Mouse (Mus musculus) myocyte (in vitro differentiated cells): ENCODE results near the gene Pkp4. TPM values are rescaled to one million over a fixed set of nuclear protein-coding genes. Genes with fewer than 3 reads are reported as not detected.

Source experiments
- H3K27me3 ChIP-seq: one replicate; pipeline ENCODE4 v1.6.1; 2011; ENCODE audit not compliant: control insufficient read depth, insufficient read depth, insufficient read length
- H3K36me3 ChIP-seq: one replicate; pipeline ENCODE4 v1.6.1; 2011; ENCODE audit not compliant: control insufficient read depth, insufficient read depth
- H3K4me2 ChIP-seq: one replicate; pipeline ENCODE4 v1.6.1; 2011; ENCODE audit warnings: low read depth, control low read depth
- H3K4me3 ChIP-seq: one replicate; pipeline ENCODE4 v1.5.1; 2011; ENCODE audit warnings: mild to moderate bottlenecking, control low read depth, moderate library complexity
- H3K79me2 ChIP-seq: one replicate; pipeline ENCODE4 v1.6.1; 2011; ENCODE audit not compliant: control insufficient read depth, insufficient read depth
- H3ac ChIP-seq: one replicate; pipeline ENCODE4 v1.6.1; 2011; ENCODE audit not compliant: control insufficient read depth, insufficient read length
- CEBPB ChIP-seq: IDR thresholded peaks from 2 replicates; pipeline ENCODE4 v1.6.1; 2011; ENCODE audit warnings: mild to moderate bottlenecking, moderate library complexity; ENCODE audit not compliant: poor library complexity, insufficient read depth, severe bottlenecking
- E2F4 ChIP-seq: IDR thresholded peaks from one replicate; pipeline ENCODE4 v1.6.1; 2011; ENCODE audit warnings: mild to moderate bottlenecking, control low read depth, moderate library complexity; ENCODE audit not compliant: insufficient read depth
- MAX ChIP-seq: IDR thresholded peaks from one replicate; pipeline ENCODE4 v1.6.1; 2011; ENCODE audit warnings: low read depth, mild to moderate bottlenecking, control low read depth
- MYOD1 ChIP-seq, 3 experiments: IDR thresholded peaks; one replicate each; pipeline ENCODE4 v1.6.1; 2011; ENCODE audit warnings: control low read depth in 2 of 3, low read depth in 2 of 3, mild to moderate bottlenecking in 2 of 3, moderate library complexity in 1 of 3; ENCODE audit not compliant: insufficient read length in 2 of 3, control insufficient read depth in 1 of 3
- MYOG ChIP-seq, 3 experiments: IDR thresholded peaks; one replicate each; pipeline ENCODE4 v1.6.1; 2011; ENCODE audit warnings: control low read depth in 2 of 3, low read depth in 2 of 3, mild to moderate bottlenecking in 2 of 3; ENCODE audit not compliant: insufficient read length in 2 of 3, control insufficient read depth in 1 of 3, insufficient read depth in 1 of 3
- POLR2A ChIP-seq: IDR thresholded peaks from one replicate; pipeline ENCODE4 v1.6.1; 2011; ENCODE audit warnings: low read depth, mild to moderate bottlenecking, control low read depth, moderate library complexity; ENCODE audit not compliant: insufficient read length
- POLR2AphosphoS2 ChIP-seq: IDR thresholded peaks from one replicate; pipeline ENCODE4 v1.6.1; 2011; ENCODE audit warnings: low read depth, control low read depth; ENCODE audit not compliant: insufficient read length
- REST ChIP-seq: IDR thresholded peaks from one replicate; pipeline ENCODE4 v1.6.1; 2011; ENCODE audit warnings: mild to moderate bottlenecking, control low read depth, moderate library complexity; ENCODE audit not compliant: insufficient read depth, insufficient read length
- SRF ChIP-seq: IDR thresholded peaks from one replicate; pipeline ENCODE4 v1.6.1; 2011; ENCODE audit warnings: low read depth; ENCODE audit not compliant: control insufficient read depth, insufficient read length
- TCF12 ChIP-seq: IDR thresholded peaks from one replicate; pipeline ENCODE4 v1.6.1; 2011; ENCODE audit warnings: mild to moderate bottlenecking, control low read depth; ENCODE audit not compliant: poor library complexity, insufficient read depth, severe bottlenecking
- TCF3 ChIP-seq: IDR thresholded peaks from one replicate; pipeline ENCODE4 v1.6.1; 2011; ENCODE audit warnings: low read depth, control low read depth; ENCODE audit not compliant: insufficient read length
- USF1 ChIP-seq: IDR thresholded peaks from one replicate; pipeline ENCODE4 v1.6.1; 2011; ENCODE audit warnings: low read depth, mild to moderate bottlenecking, control low read depth, moderate library complexity
- polyA plus RNA-seq: library from polyadenylated mRNA; unstranded; fragments of >200 nt; fragmentation: generic; extraction: Trizol; gene quantifications from one replicate; pipeline ENCODE4 v1.2.1, GENCODE M21; 2012; ENCODE audit warnings: missing spikeins

Gene Pkp4
- polyA plus RNA-seq, 1 experiment = 25.3 TPM

DNA sequence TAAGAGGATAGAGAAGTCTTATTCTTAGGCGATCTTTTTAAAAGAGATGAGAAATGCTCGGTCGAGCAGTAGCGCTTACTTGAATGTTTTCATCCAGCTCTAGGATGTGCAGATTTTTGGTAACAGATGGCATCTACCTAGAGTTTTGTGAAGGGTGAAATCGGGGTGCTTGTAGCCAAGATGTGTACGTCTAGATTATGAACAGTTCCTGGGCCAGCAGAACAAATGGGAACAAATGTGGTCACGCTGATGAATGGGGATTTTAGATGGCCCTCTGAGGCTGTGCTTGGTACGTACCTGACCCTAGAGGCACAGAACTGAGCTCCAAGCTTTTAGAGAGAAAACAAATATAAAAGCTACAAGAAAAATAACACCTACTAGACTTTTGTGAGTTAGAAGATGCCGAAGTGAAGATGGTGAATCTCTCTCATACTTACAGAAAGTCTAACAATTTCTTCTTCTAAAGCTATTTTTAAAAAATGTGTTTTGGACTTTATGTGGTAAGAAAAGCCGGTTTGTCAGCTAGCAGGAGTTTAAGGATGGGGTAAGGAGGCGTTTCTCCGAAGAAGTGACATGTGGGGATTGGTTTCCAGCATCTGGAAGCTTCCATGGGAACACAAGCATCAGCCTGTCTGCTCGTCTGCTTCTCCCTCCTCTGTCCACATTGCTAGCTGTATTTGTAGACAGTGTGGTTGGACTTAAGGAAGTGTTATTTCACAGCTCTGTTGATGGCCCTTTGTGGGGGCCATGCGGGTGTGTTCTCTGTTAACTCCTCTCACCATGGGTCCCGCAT, 20.9 kb downstream of the Pkp4 start:
- Histone ChIP-seq H3K4me3 (no peak overlapping the region), H3K4me2 (no peak overlapping the region), H3K79me2 (peaks cover 51% of the 10 kb centered on the region), H3ac (no peak overlapping the region), H3K36me3 (no peaks in the 10 kb centered on the region), H3K27me3 (no peaks in the 10 kb centered on the region)
- TF ChIP-seq TCF3 = no peak
- TF ChIP-seq SRF = no peak
- no peak for TF ChIP-seq POLR2A
- TF ChIP-seq REST = no peak
- no peak for TF ChIP-seq E2F4
- TF ChIP-seq CEBPB = no peak
- TF ChIP-seq POLR2AphosphoS2 = no peak
- no peak for TF ChIP-seq MYOD1 (IDR thresholded peaks at IDR 0.05; ENCODE audit: control insufficient read depth in 1 of 3, insufficient read length in 2 of 3, low read depth in 2 of 3)
- TF ChIP-seq MAX = no peak

GRCm38 (mm10) chr2:59183541-59183940, 22.9 kb downstream of the Pkp4 start:
- no peak overlapping the region for H3K4me3 ChIP-seq
- H3K4me2 ChIP-seq = no peak overlapping the region
- peaks cover 53% of the 10 kb centered on the region for H3K79me2 ChIP-seq
- no peak for TF ChIP-seq MAX
- no peak for TF ChIP-seq SRF
- no peak for TF ChIP-seq MYOD1 (IDR thresholded peaks at IDR 0.05; ENCODE audit: control insufficient read depth in 1 of 3, insufficient read length in 2 of 3, low read depth in 2 of 3)
- TF ChIP-seq POLR2A = no peak
- no peak for TF ChIP-seq POLR2AphosphoS2
- TF ChIP-seq MYOG (IDR thresholded peaks at IDR 0.05; ENCODE audit: control insufficient read depth in 1 of 3, insufficient read depth in 1 of 3, insufficient read length in 2 of 3, low read depth in 2 of 3) = no peak
- no peak for TF ChIP-seq USF1
- no peak for TF ChIP-seq TCF3
- TF ChIP-seq REST = no peak
- TF ChIP-seq E2F4 = no peak
- TF ChIP-seq CEBPB = no peak
- TF ChIP-seq TCF12 = no peak
- peaks cover 4% of the 10 kb centered on the region for H3K36me3 ChIP-seq
- H3K27me3 ChIP-seq = no peaks in the 10 kb centered on the region
- no peak overlapping the region for H3ac ChIP-seq

DNA sequence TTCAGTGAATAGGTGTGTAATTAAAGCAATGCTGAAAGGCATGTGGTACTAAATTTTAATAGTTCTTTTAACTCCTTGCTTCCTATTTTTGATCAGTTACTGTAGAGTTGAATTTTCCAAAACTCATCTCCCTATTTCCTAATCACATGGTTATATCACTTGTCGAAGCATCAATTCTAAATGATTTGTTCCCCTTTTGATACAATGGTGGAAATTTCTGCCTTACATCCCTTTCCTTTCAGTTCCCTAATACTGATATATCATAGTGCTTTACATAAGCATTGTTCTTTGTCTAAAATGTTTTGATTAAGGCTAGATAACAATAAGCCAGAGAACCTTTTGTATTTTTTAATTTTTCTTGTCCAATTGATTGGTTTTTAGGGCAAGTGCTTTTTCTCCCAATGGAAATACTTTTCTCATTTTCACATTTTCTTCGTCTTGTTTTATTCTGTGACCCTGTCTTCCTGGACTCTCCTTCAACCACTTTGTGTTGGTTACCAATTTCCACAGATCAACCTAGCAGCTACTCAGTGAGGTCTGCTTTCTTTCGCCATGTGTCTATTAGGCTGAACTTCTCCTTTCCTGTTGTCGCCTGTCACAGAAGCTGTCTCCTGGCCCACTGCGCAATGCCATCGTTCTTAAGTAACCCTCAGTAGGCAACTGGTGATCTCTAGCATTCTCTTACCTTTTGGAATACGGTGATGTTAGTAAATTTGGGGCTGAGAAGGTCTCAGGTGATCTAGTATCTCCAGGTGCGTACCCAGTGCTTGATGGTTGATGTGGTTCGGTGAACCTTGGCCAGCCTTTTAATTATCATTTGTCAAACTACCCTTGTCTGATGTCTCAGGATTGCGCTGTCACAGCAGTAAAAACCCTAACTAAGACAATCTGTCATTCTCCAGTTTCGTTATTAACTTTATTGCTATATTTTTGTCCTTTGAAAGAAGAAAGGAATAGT, 23.7 kb downstream of the Pkp4 start:
- peaks cover 4% of the 10 kb centered on the region for H3K36me3 ChIP-seq
- H3K4me3 ChIP-seq = no peak overlapping the region
- H3K79me2 ChIP-seq = peaks cover 47% of the 10 kb centered on the region
- no peak overlapping the region for H3K4me2 ChIP-seq
- H3ac ChIP-seq = no peak overlapping the region
- TF ChIP-seq SRF = no peak
- TF ChIP-seq CEBPB = no peak
- TF ChIP-seq REST = no peak
- TF ChIP-seq MYOD1 (IDR thresholded peaks at IDR 0.05; ENCODE audit: control insufficient read depth in 1 of 3, insufficient read length in 2 of 3, low read depth in 2 of 3) = no peak
- no peak for TF ChIP-seq E2F4
- TF ChIP-seq MYOG (IDR thresholded peaks at IDR 0.05; ENCODE audit: control insufficient read depth in 1 of 3, insufficient read depth in 1 of 3, insufficient read length in 2 of 3, low read depth in 2 of 3) = no peak
- TF ChIP-seq POLR2AphosphoS2 = no peak
- TF ChIP-seq MAX = no peak
- TF ChIP-seq TCF12 = no peak
- no peak for TF ChIP-seq USF1
- TF ChIP-seq TCF3 = no peak
- TF ChIP-seq POLR2A = no peak
- no peaks in the 10 kb centered on the region for H3K27me3 ChIP-seq

GRCm38 (mm10) chr2:59186122-59186521, 25.5 kb downstream of the Pkp4 start:
- no peak overlapping the region for H3ac ChIP-seq
- H3K4me3 ChIP-seq = no peak overlapping the region
- H3K27me3 ChIP-seq = no peaks in the 10 kb centered on the region
- peaks cover 40% of the 10 kb centered on the region for H3K79me2 ChIP-seq
- H3K4me2 ChIP-seq = no peak overlapping the region
- peaks cover 4% of the 10 kb centered on the region for H3K36me3 ChIP-seq
- TF ChIP-seq CEBPB (no peak), MYOG (IDR thresholded peaks at IDR 0.05; ENCODE audit: control insufficient read depth in 1 of 3, insufficient read depth in 1 of 3, insufficient read length in 2 of 3, low read depth in 2 of 3) (no peak), POLR2A (no peak), MAX (no peak), REST (no peak), POLR2AphosphoS2 (no peak), TCF3 (no peak), SRF (no peak), E2F4 (no peak), USF1 (no peak), TCF12 (no peak), MYOD1 (IDR thresholded peaks at IDR 0.05; ENCODE audit: control insufficient read depth in 1 of 3, insufficient read length in 2 of 3, low read depth in 2 of 3) (no peak)
